Mouse (Mus musculus) midbrain, postnatal 0 days (tissue): ENCODE measurements around the gene Ngfr. TPM values are rescaled to one million over a fixed set of nuclear protein-coding genes. Genes with fewer than 3 reads are reported as not detected.
"Not testable (repeated sequence)": the region's sequence is repeated elsewhere in the genome, so short reads cannot be mapped to it uniquely, and the experiment has no call there.

ENCODE experiments used
- ATAC-seq: fragments of 200-750 bp; cut with Nextera tagmentation; 2 replicates; pipeline ENCODE4 v1.8.0; 2017; ENCODE audit warnings: moderate number of reproducible peaks, mild to moderate bottlenecking, moderate TSS enrichment, moderate library complexity; ENCODE audit not compliant: low FRiP score
- DNase-seq: peaks from one replicate; pipeline ENCODE4 v3.0.0-alpha.2; 2015; ENCODE audit warnings: low spot score
- H3K27ac ChIP-seq: fragments of 300-500 bp; sonication (generic); 2 replicates; pipeline ENCODE4 v1.5.1; 2014; ENCODE audit warnings: low read depth, mild to moderate bottlenecking, low read length, mixed read lengths
- H3K27me3 ChIP-seq: fragments of 300-500 bp; sonication (generic); 2 replicates; pipeline ENCODE4 v1.6.1; 2014; ENCODE audit warnings: low read length, control low read depth, mixed read lengths; ENCODE audit not compliant: insufficient read depth
- H3K36me3 ChIP-seq: fragments of 300-500 bp; sonication (generic); 2 replicates; pipeline ENCODE4 v1.6.1; 2014; ENCODE audit warnings: low read length, control low read depth, mixed read lengths; ENCODE audit not compliant: insufficient read depth
- H3K4me1 ChIP-seq: fragments of 300-500 bp; sonication (generic); 2 replicates; pipeline ENCODE4 v1.6.1; 2014; ENCODE audit warnings: mild to moderate bottlenecking, control low read depth, antibody characterized with exemption, low read length, mixed read lengths; ENCODE audit not compliant: insufficient read depth
- H3K4me2 ChIP-seq: fragments of 300-500 bp; sonication (generic); 2 replicates; pipeline ENCODE4 v1.6.1; 2014; ENCODE audit warnings: low read depth, mild to moderate bottlenecking, low read length, mixed read lengths; ENCODE audit not compliant: poor library complexity, severe bottlenecking
- H3K4me3 ChIP-seq: fragments of 300-500 bp; sonication (generic); 2 replicates; pipeline ENCODE4 v1.5.1; 2014; ENCODE audit warnings: low read depth, mild to moderate bottlenecking, low read length, moderate library complexity
- H3K9ac ChIP-seq: fragments of 300-500 bp; sonication (generic); replicated peaks from 2 replicates; pipeline ENCODE4 v1.6.1; 2014; ENCODE audit warnings: mild to moderate bottlenecking, low read length, moderate library complexity, mixed read lengths; ENCODE audit not compliant: poor library complexity, severe bottlenecking
- H3K9me3 ChIP-seq: fragments of 300-500 bp; sonication (generic); 2 replicates; pipeline ENCODE4 v1.6.1; 2016; ENCODE audit warnings: low read length, control low read depth
- CTCF ChIP-seq: IDR thresholded peaks from 2 replicates; pipeline ENCODE4 v1.5.1; 2016; ENCODE audit warnings: antibody characterized with exemption, mild to moderate bottlenecking
- WGBS: fragments of 180-500 bp; shearing (Covaris S2); extraction: QIAGEN DNeasy Blood & Tissue Kit; methylation state at CpG from one replicate; pipeline ENCODE4 v1.1.7; 2014; 5-methylcytosine and 5-hydroxymethylcytosine counted together
- polyA plus RNA-seq: library from polyadenylated mRNA; unstranded; fragments of >200 nt; fragmentation: Nextera tagmentation; extraction: Ambion mirVana; gene quantifications from 2 replicates; pipeline ENCODE4 v1.2.1, GENCODE M21; 2015
- total RNA-seq: library from RNA; depleted of rRNA; stranded (reverse); fragments of >200 nt; gene quantifications from 2 replicates; pipeline ENCODE4 v1.2.3, GENCODE M21; 2014

Gene Ngfr
- total and polyA plus RNA-seq, 2 experiments from 2014 or later = 5.2 to 16.9 TPM

DNA sequence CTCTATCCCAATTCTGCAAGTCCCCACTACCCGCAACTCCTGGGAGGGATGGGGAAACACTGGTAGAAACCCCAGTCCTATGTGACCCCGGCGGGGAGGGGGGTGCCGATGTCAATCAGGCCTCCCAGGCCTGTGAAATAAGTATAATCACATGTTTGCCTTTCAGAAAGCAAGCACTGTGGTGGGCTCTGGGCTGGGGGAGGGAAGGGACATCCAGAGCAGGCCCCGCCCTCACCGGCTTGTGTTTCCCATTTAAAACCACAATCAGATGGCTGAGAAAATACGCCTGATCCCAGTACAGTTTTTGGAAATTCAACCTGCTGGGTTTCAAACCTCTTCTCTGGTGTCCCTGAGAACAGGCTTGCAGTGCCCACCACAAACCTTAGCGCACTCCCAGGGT is 27.2 kb upstream of the Ngfr start:
- no peak overlapping the region for H3K4me2 ChIP-seq
- H3K27ac ChIP-seq = no peak overlapping the region
- no peak overlapping the region for H3K4me3 ChIP-seq
- H3K4me1 ChIP-seq = peaks cover 4% of the 10 kb centered on the region; the same call in 1 of the 2 replicates
- H3K9me3 ChIP-seq = no peaks in the 10 kb centered on the region
- TF ChIP-seq CTCF = no peak
- H3K27me3 ChIP-seq = no peaks in the 10 kb centered on the region
- ATAC-seq = no peak
- H3K36me3 ChIP-seq = no peaks in the 10 kb centered on the region
- H3K9ac ChIP-seq = no peak overlapping the region
- DNase-seq = no peak
- WGBS = 89% methylated on average over 8 of the region's 8 CpGs

- H3K9ac ChIP-seq = no peak overlapping the region
- no peak for ATAC-seq
- no peaks in the 10 kb centered on the region for H3K36me3 ChIP-seq
- H3K4me3 ChIP-seq = no peak overlapping the region
- WGBS = 40% methylated on average over 4 of the region's 4 CpGs
- no peaks in the 10 kb centered on the region for H3K27me3 ChIP-seq
- H3K4me2 ChIP-seq = no peak overlapping the region
- H3K9me3 ChIP-seq = no peaks in the 10 kb centered on the region
- peaks cover 4% of the 10 kb centered on the region; the same call in 1 of the 2 replicates for H3K4me1 ChIP-seq
- H3K27ac ChIP-seq = no peak overlapping the region; the same call in 1 of the 2 replicates
- no peak for TF ChIP-seq CTCF
- DNase-seq = no peak
Measured at GRCm38 (mm10) chr11:95611283-95611682, 23.7 kb upstream of the Ngfr start.

- ATAC-seq (no peak), DNase-seq (no peak)
- peaks cover 4% of the 10 kb centered on the region; the same call in 1 of the 2 replicates for H3K4me1 ChIP-seq
- H3K9ac ChIP-seq = peak overlapping the region; percentile 29; the same call in 1 of the 2 replicates
- no peaks in the 10 kb centered on the region for H3K27me3 ChIP-seq
- H3K27ac ChIP-seq = peak overlapping the region; percentile 18; the same call in 1 of the 2 replicates
- H3K4me2 ChIP-seq = peak overlapping the region; percentile 54
- peak overlapping the region; percentile 26 for H3K4me3 ChIP-seq
- 11% methylated on average over 15 of the region's 15 CpGs for WGBS
- TF ChIP-seq CTCF = no peak
- no peaks in the 10 kb centered on the region for H3K9me3 ChIP-seq
- no peaks in the 10 kb centered on the region for H3K36me3 ChIP-seq
Measured at GRCm38 (mm10) chr11:95610391-95610902, 22.9 kb upstream of the Ngfr start.

DNA sequence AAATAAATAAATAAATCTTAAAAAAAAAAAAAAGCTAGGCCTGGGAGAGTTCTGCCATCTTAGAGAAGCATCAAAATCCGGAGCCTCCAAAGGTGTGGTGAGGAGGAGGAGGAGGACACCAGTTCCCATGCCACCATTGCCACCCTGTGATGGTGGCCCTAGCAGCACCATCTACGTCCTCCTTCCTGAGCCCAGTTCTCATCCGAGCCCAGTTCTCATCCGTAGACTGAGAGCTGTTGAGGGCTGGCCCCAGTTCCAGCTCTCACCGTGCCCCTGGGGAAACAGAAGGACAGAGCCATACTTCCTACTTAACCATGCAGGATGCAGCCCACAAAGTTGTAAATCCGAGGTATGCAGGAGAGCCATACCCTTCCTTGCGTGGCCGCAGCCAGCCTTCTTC is 22.4 kb upstream of the Ngfr start:
- Histone ChIP-seq H3K9ac (no peak overlapping the region), H3K4me3 (peak overlapping the region; percentile 26; the same call in 1 of the 2 replicates), H3K36me3 (no peaks in the 10 kb centered on the region), H3K4me2 (peak overlapping the region; percentile 54), H3K27ac (peak overlapping the region; percentile 18; the same call in 1 of the 2 replicates), H3K9me3 (no peaks in the 10 kb centered on the region), H3K4me1 (peaks cover 4% of the 10 kb centered on the region; the same call in 1 of the 2 replicates), H3K27me3 (no peaks in the 10 kb centered on the region)
- DNase-seq = no peak
- no peak for ATAC-seq
- TF ChIP-seq CTCF = no peak
- WGBS = 47% methylated on average over 8 of the region's 8 CpGs

DNA sequence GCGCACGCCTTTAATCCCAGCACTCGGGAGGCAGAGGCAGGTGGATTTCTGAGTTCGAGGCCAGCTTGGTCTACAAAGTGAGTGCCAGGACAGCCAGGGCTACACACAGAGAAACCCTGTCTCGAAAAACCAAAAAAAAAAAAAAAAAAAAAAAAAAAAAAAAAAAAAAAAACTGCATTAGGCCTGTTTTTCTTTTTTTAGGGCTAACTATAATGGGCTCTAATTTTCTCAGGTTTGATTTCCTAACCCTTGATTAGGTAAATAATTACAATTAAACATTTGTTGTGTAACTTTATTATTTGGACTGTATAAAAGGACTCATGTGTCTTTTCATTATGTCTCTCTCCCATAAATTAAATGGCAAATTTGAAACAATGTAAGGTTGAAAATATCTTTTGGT is 19.8 kb upstream of the Ngfr start:
- H3K9me3 ChIP-seq, H3K4me2 ChIP-seq, H3K4me3 ChIP-seq, H3K36me3 ChIP-seq, H3K9ac ChIP-seq, DNase-seq, ATAC-seq, H3K27me3 ChIP-seq, H3K27ac ChIP-seq, H3K4me1 ChIP-seq: not testable (repeated sequence)
- 92% methylated on average over 3 of the region's 5 CpGs for WGBS

- ATAC-seq = no peak
- Histone ChIP-seq H3K9ac (no peak overlapping the region), H3K27ac (no peak overlapping the region), H3K4me2 (no peak overlapping the region), H3K4me1 (0 out of 2 replicates have a peak, but pooled peaks cover 3% of the 10 kb centered on the region), H3K27me3 (0 out of 2 replicates have a peak, but pooled peaks cover 17% of the 10 kb centered on the region), H3K36me3 (no peaks in the 10 kb centered on the region), H3K4me3 (no peak overlapping the region), H3K9me3 (no peaks in the 10 kb centered on the region)
- WGBS = 37% methylated on average over 14 of the region's 14 CpGs
- DNase-seq = no peak
- TF ChIP-seq CTCF = no peak
Measured at GRCm38 (mm10) chr11:95598214-95599062, 10.9 kb upstream of the Ngfr start.
